In genomic region chr1:179343426-179343825, GRCm38 (mm10) we compare ENCODE assay signal across 11 mouse cellular contexts.
"Had no signal": no experiment of that assay in that cellular context is flagged by ENCODE, and none has a peak within 500 bp of the region (broad histone marks: within the 10 kb centered on the region; RNA-seq: fewer than 3 reads in every experiment).

No protein-coding gene starts in this region.

- H3K9me3 ChIP-seq: limb, embryonic 10.5 days; liver, embryonic 15.5 days had no signal

- ATAC-seq: lung, postnatal 0 days had no signal

- DNase-seq: kidney, adult 8-10 months; kidney, postnatal 25 days; lung, adult 2 months; lung, postnatal 36 days; thymus, adult 18-20 months; thymus, postnatal 14 days had no signal

- H3K4me3 ChIP-seq: left cerebral cortex, adult 2 months; limb, embryonic 10.5 days; liver, embryonic 15.5 days had no signal

- H3K27me3 ChIP-seq: liver, embryonic 15.5 days had no signal

- H3K9ac ChIP-seq: liver, embryonic 15.5 days had no signal

- H3K4me2 ChIP-seq: liver, embryonic 11.5 days; liver, embryonic 15.5 days had no signal

- H3K4me1 ChIP-seq: limb, embryonic 10.5 days; liver, embryonic 15.5 days had no signal

- H3K27ac ChIP-seq: left cerebral cortex, adult 2 months; limb, embryonic 10.5 days; liver, embryonic 15.5 days had no signal

- H3K36me3 ChIP-seq: limb, embryonic 10.5 days; liver, embryonic 15.5 days had no signal
